Mouse (Mus musculus): Measurements from ENCODE around the gene Prtn3.

The Prtn3 gene

GRCm38 (mm10) chr10:79874290-79874862 is at the start of gene Prtn3, which contains the start of gene Plppr3:
Gene Prtn3 (plus strand): TSS chr10:79874476.
Gene Plppr3 (minus strand): TSS chr10:79874634.
- peak in 1 of 2 experiments; percentile 39 for DNase-seq

- DNase-seq: no peak
Observed at GRCm38 (mm10) chr10:79831583-79831982, 42.7 kb upstream of the Prtn3 start.

GRCm38 (mm10) chr10:79832026-79832785 is 42.1 kb upstream of the Prtn3 start:
- no peak for DNase-seq

GRCm38 (mm10) chr10:79832786-79833181 is 41.5 kb upstream of the Prtn3 start:
- no peak for DNase-seq

GRCm38 (mm10) chr10:79834769-79835398 is 39.4 kb upstream of the Prtn3 start:
- DNase-seq: peak; percentile 77 to 78

GRCm38 (mm10) chr10:79836918-79837317 is 37.4 kb upstream of the Prtn3 start:
- no peak for DNase-seq

GRCm38 (mm10) chr10:79838151-79838550 is 36.1 kb upstream of the Prtn3 start:
- DNase-seq: no peak

- no peak for DNase-seq
Observed at GRCm38 (mm10) chr10:79840091-79840490, 34.2 kb upstream of the Prtn3 start.

- peak; percentile 61 to 62 for DNase-seq
Observed at GRCm38 (mm10) chr10:79840644-79841551, 33.4 kb upstream of the Prtn3 start.

GRCm38 (mm10) chr10:79842322-79842721 is 32.0 kb upstream of the Prtn3 start:
- DNase-seq: no peak

- no peak for DNase-seq
Observed at GRCm38 (mm10) chr10:79843476-79843875, 30.8 kb upstream of the Prtn3 start.

GRCm38 (mm10) chr10:79846553-79846952 is 27.7 kb upstream of the Prtn3 start:
- DNase-seq: no peak

GRCm38 (mm10) chr10:79849941-79850628 is 24.2 kb upstream of the Prtn3 start:
- no peak for DNase-seq

GRCm38 (mm10) chr10:79851653-79852052 is 22.6 kb upstream of the Prtn3 start:
- no peak for DNase-seq

GRCm38 (mm10) chr10:79852107-79852789 is 22.0 kb upstream of the Prtn3 start:
- DNase-seq: no peak

- no peak for DNase-seq
Observed at GRCm38 (mm10) chr10:79852827-79853226, 21.4 kb upstream of the Prtn3 start.

- DNase-seq: peak; percentile 82 to 84
Observed at GRCm38 (mm10) chr10:79853392-79853791, 20.9 kb upstream of the Prtn3 start.

GRCm38 (mm10) chr10:79853860-79854795 is 20.1 kb upstream of the Prtn3 start, which contains the start of gene Ptbp1:
Gene Ptbp1 (plus strand): TSS chr10:79854427.
- DNase-seq: peak; percentile 99

- DNase-seq: peak; percentile 59 to 67
Observed at GRCm38 (mm10) chr10:79854801-79855541, 19.3 kb upstream of the Prtn3 start.
